Mouse (Mus musculus) hematopoietic stem cell, adult 5-6 weeks (primary cell): ENCODE measurements around the gene Thra. TPM values are rescaled to one million over a fixed set of nuclear protein-coding genes. Genes with fewer than 3 reads are reported as not detected.
"Not testable (repeated sequence)": the region's sequence is repeated elsewhere in the genome, so short reads cannot be mapped to it uniquely, and the experiment has no call there.

ENCODE experiments used
- ATAC-seq, 2 experiments: fragments of 125-278 bp in 1 of 2; replicated peaks in 1 of 2; 2 replicates each; pipeline ENCODE4 v1.8.0; 2016 to 2017; ENCODE audit warnings: inconsistent platforms in 2 of 2, mild to moderate bottlenecking in 2 of 2, moderate number of reproducible peaks in 2 of 2, low read depth in 1 of 2, moderate TSS enrichment in 1 of 2; ENCODE audit not compliant: low FRiP score in 2 of 2, poor library complexity in 2 of 2, severe bottlenecking in 2 of 2, insufficient read depth in 1 of 2, low TSS enrichment in 1 of 2
- total RNA-seq: library from RNA; stranded (forward); fragments of 172-1452, 232-1000 nt; gene quantifications from 2 replicates; pipeline ENCODE4 v1.2.3, GENCODE M21; 2017

The Thra gene
- total RNA-seq, 1 experiment from 2014 or later: 25.3 TPM

- no peak for ATAC-seq
Measured at GRCm38 (mm10) chr11:98711046-98711434, 29.4 kb upstream of the Thra start.

DNA sequence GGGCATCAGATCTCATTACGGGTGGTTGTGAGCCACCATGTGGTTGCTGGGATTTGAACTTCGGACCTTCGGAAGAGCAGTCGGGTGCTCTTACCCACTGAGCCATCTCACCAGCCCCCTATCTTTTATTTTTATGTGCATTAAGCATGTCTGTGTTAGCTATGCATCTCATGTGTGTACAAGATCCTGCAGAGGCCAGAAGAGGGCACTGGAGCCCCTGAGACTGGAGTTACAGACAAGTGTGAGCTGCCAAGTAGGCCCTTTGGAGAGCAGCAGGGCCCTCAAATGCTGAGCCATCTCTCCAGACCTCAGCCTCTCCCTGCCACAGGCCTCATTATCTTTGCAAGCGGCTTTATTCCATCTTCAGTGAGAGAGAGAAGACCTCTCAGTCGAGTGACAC, 28.4 kb upstream of the Thra start:
- ATAC-seq: not testable (repeated sequence)

DNA sequence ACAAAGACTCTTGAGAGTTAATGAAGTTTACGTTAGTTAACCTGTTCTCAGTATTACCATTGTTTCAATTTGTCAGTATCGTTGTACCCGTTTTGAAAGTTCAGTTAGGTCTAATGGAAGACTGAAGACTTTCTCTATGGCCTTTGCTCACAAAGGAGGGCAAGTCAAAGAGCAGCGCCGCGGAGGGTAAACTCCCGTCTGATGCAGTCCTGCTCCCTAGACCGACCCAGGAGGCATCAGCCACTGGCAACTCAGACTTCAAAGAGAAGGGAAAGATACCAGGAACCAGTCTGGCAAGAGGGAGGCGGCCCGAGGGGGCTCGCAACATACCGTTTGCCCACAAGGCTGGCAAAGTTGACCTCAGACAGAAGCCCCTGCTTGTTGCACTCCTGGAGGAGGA, 26.7 kb upstream of the Thra start:
- no peak for ATAC-seq

DNA sequence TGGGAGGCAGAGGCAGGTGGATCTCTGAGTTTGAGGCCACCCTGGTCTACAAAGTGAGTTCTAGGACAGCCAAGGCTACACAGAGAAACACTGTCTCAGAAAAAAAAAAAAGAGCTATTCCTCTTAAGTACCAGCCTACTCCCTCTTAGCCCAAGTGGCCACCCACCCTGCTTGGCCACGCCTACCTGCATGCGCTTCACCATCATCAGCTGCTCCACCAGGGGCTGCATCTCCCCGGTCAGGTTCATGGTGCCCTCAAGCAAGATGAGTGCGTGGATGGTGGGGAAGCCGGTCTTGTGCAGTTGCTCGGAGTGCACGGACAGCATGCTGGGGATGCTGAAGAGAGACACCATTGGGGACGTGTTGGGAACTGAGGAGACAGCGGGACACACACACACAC, 24.5 kb upstream of the Thra start:
- no peak for ATAC-seq

GRCm38 (mm10) chr11:98717904-98718303, 22.5 kb upstream of the Thra start:
- peak; percentile 56 to 72; a peak in 2 of 4 replicates for ATAC-seq

- no peak for ATAC-seq
Measured at GRCm38 (mm10) chr11:98720756-98721155, 19.7 kb upstream of the Thra start.

DNA sequence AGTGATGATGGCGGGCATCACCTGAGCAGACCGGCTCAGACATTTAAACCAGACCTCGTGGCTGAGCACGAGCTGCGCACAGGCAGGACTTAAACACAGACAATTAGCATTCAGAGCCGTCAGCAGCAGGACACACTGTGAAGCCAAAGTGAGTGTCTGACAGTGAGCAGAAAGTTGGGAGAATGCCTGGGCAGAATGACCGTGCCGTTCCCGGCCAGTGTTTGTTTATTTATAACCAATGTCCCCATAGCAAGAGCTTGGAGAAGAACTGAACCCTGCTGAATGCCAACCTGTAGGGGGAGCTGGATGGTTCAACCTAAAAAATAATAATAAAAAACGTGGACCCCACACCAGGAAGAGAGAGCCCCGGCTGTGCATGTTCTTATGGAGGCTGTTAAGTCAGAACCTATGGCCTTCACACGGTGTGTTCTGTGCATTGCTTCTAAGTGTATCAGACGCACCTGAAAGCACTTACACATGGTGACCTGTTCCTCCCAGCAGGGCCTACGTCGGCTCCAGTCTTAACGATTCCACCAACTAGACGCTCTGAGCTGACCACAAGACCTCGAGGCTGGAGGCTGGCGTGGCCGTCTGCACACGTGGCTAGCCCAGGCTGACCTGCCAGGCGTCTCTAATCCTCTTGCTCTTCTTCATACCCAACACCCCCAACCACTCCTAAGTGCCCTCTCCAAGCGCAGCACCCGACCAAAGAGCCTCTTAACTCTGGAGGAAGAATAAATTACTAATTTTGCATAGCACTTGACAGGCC, 18.8 kb upstream of the Thra start:
- no peak for ATAC-seq

- ATAC-seq: no peak
Measured at GRCm38 (mm10) chr11:98723098-98723497, 17.3 kb upstream of the Thra start.

- no peak for ATAC-seq
Measured at GRCm38 (mm10) chr11:98725926-98726506, 14.4 kb upstream of the Thra start.

GRCm38 (mm10) chr11:98729119-98729588, 11.3 kb upstream of the Thra start, which contains the start of gene Med24:
TSS of gene Med24 (minus strand) at chr11:98729435.
- ATAC-seq: peak; percentile 100

GRCm38 (mm10) chr11:98730727-98731126, 9.7 kb upstream of the Thra start:
- no peak for ATAC-seq

DNA sequence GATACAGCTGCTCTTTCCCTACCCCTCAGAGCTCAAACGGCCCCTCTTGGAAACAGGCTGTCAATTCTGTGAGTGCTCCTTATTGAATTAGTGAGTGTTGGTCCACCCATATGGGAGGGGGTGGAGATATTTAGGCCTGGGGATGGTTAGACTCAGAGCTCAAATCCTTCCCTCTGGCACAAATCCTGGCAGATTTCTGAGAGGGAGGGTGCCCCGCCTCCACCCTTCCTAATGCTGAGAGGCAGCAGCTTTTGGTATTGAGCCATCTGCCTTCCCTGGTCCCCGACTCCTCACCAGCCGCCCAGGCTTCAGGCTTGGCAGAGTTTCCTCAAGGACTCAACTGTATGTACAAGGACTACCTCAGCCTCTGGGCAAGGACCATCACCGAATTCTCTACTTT, 9.3 kb upstream of the Thra start:
- no peak for ATAC-seq

DNA sequence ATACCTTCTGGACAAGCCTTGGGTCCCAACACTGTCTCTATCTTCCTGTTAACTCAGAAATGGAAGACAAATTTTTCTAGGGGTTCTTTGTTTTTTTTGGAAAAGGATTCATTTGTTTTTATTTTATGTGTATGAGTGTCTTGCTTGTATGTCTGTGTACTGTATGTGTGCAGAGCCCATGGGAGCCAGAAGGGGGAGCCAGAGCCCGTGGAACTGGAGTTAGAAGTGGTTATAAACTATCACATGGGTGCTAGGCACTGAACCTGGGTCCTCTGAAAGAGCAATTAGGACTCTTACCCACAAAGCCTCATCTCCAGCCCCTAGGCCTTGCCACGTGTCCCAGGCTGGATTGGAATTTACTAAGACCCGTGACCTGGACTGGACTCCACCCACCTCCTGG, 6.4 kb upstream of the Thra start:
- no peak for ATAC-seq

DNA sequence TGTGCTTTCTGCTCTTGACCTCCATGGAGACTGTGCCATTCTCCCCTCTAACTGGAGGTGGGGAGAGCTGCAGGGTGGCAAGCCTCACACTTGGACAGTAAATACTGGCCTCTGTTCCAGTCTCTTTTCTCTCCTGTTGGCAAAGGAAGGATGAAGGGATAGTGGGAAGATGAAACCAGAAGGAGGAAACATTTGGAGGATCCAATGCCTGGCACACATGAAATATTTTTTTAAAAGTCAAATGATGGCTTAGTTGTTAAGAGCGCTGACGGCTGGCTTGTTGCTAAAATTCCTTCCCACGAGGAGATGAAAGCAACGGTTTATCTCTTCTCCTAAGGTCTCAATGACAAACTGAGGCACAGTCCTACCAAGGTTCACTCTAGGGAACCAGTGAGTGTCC, 5.3 kb upstream of the Thra start:
- no peak for ATAC-seq

DNA sequence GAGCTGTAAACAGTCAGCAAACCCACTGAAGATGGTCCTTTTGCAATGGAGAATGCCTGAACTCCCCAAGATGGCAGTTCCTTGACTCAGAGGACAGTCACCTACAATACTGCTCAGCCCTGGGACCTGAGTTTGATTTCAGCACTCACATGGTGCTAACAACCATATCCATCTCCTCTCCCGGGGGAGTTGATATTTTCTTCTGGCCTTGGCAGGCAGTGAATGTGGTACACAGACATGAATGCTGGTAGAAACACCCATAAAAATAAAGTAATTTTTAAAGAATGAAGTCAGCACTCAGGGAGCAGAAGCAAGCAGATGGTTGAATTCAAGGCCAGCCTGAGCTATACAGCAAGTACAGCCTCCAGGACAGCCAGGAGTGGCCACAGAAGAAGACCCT, 4.3 kb upstream of the Thra start:
- no peak for ATAC-seq

- ATAC-seq: not testable (repeated sequence)
Measured at GRCm38 (mm10) chr11:98737220-98737619, 3.2 kb upstream of the Thra start.

DNA sequence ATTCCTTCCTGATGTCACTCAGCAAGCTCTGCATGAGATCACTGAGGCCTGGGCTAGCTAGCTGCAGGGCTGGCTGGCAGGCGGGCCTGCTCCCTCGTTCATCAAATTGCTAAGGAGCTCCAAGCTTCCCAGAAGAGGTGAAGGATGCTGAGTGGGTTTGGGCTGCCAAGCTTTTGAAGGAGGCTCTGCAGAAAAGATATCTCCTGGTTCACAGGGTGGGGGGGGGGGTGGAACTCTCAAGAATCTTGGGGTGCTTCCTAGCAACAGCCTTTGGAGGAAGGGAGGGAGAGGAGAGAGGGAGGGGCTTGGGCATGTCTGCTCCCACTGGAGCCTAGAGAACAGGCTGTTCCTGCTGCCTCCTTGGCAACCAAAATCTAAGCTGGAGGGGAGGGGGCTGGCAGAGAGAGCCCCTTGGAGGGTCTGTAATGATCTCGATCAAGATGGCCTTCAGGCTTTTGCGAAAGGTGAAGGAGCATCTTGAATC, 2.0 kb upstream of the Thra start:
- no peak for ATAC-seq

- no peak for ATAC-seq
Measured at GRCm38 (mm10) chr11:98738925-98739324, 1.5 kb upstream of the Thra start.

DNA sequence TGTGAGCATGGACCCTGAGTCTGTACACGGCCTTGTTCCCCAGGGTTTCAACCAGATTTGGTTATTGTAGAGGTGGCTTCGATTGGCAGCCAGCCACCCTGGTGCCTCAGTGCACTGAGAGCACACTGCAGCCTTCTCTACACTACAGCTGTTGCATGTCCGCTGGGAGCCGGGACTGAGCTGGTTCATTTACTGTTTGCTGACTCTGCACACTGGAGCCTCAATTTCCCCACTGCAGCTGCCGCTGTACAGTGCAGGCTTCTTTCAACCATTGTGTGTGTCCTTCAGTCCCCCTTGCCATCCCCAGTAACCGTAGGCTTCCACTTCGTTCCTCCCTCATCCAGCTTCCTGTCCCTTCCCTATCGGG, 429 bp upstream of the Thra start:
- ATAC-seq: no peak
